Mouse (Mus musculus) CH12.LX (cell line): ENCODE measurements at regions not wholly inside any gene's neighbourhood (a gene's known extent, or its start where the extent isn't known, plus 50 kb on each side); places are given as distances from the start of the nearest gene placed in this dataset.

Source experiments
- DNase-seq: peaks from one replicate; pipeline ENCODE4 v3.0.0-alpha.2; 2013; ENCODE audit errors: extremely low read depth
- H3K27ac ChIP-seq: 2 replicates; pipeline ENCODE4 v1.5.1; 2012; ENCODE audit warnings: low read depth, mild to moderate bottlenecking, control low read depth, moderate library complexity; ENCODE audit not compliant: insufficient read depth
- H3K27me3 ChIP-seq: replicated peaks from 2 replicates; pipeline ENCODE3; 2012; ENCODE audit warnings: inconsistent platforms
- H3K36me3 ChIP-seq, 2 experiments: replicated peaks in 1 of 2; 2 replicates each; pipeline versions ENCODE3 to v1.6.1; 2012; ENCODE audit warnings: inconsistent platforms in 1 of 2, low read length in 1 of 2, mild to moderate bottlenecking in 1 of 2, mixed read lengths in 1 of 2, moderate library complexity in 1 of 2; ENCODE audit not compliant: control insufficient read depth in 1 of 2, insufficient read depth in 1 of 2
- H3K4me1 ChIP-seq, 2 experiments: 2 replicates each; pipeline ENCODE4 v1.6.1; 2012; ENCODE audit warnings: inconsistent platforms in 1 of 2, moderate library complexity in 1 of 2; ENCODE audit not compliant: insufficient read depth in 2 of 2, control insufficient read depth in 1 of 2
- H3K4me2 ChIP-seq: 2 replicates; pipeline ENCODE4 v1.6.1; 2012; ENCODE audit warnings: low read depth, mild to moderate bottlenecking, control low read depth; ENCODE audit not compliant: poor library complexity, insufficient read depth, severe bottlenecking
- H3K4me3 ChIP-seq, 3 experiments: fragments of 150-350 bp in 1 of 3; sonication (generic) in 1 of 3; replicated peaks in 1 of 3; 2 replicates each; pipeline versions ENCODE3 to v1.5.1; 2011 to 2012; ENCODE audit warnings: low read depth in 2 of 3, low read length in 2 of 3, mild to moderate bottlenecking in 2 of 3, moderate library complexity in 2 of 3, control low read depth in 1 of 3, improper control_type of control experiment in 1 of 3, inconsistent platforms in 1 of 3, mixed read lengths in 1 of 3; ENCODE audit not compliant: poor library complexity in 1 of 3
- H3K79me2 ChIP-seq: replicated peaks from 2 replicates; pipeline ENCODE4 v1.6.1; 2012; ENCODE audit warnings: mild to moderate bottlenecking, moderate library complexity; ENCODE audit not compliant: control insufficient read depth, poor library complexity, insufficient read depth, severe bottlenecking; ENCODE audit errors: extremely low read depth
- H3K9ac ChIP-seq: 2 replicates; pipeline ENCODE4 v1.6.1; 2012; ENCODE audit warnings: low read depth, mild to moderate bottlenecking, control low read depth, moderate library complexity; ENCODE audit not compliant: insufficient read depth
- H3K9me3 ChIP-seq: replicated peaks from 2 replicates; pipeline ENCODE3; 2012; ENCODE audit warnings: low read length, inconsistent platforms, mixed read lengths
- CHD2 ChIP-seq: IDR thresholded peaks from 2 replicates; pipeline ENCODE4 v1.6.1; 2011; ENCODE audit warnings: low read length, improper control_type of control experiment
- EP300 ChIP-seq: IDR thresholded peaks from 2 replicates; pipeline ENCODE4 v1.6.1; 2011; ENCODE audit warnings: low read length, improper control_type of control experiment
- GABPA ChIP-seq: IDR thresholded peaks from 2 replicates; pipeline ENCODE4 v1.6.1; 2012; ENCODE audit warnings: low read depth, low read length, improper control_type of control experiment, inconsistent platforms; ENCODE audit not compliant: insufficient replicate concordance
- IRF4 ChIP-seq: IDR thresholded peaks from 2 replicates; pipeline ENCODE4 v1.6.1; 2014; ENCODE audit warnings: low read depth, mild to moderate bottlenecking, inconsistent platforms, low read length, improper control_type of control experiment
- JUN ChIP-seq: IDR thresholded peaks from 2 replicates; pipeline ENCODE4 v1.6.1; 2011; ENCODE audit warnings: low read depth, mild to moderate bottlenecking, low read length, improper control_type of control experiment, moderate library complexity; ENCODE audit not compliant: insufficient read depth
- MAX ChIP-seq: IDR thresholded peaks from 2 replicates; pipeline ENCODE4 v1.6.1; 2011; ENCODE audit warnings: low read length, improper control_type of control experiment
- MEF2A ChIP-seq: IDR thresholded peaks from 2 replicates; pipeline ENCODE4 v1.6.1; 2014; ENCODE audit warnings: low read depth, mild to moderate bottlenecking, inconsistent platforms, low read length, improper control_type of control experiment, borderline replicate concordance
- SIN3A ChIP-seq: IDR thresholded peaks from 2 replicates; pipeline ENCODE4 v1.6.1; 2012; ENCODE audit warnings: low read length, improper control_type of control experiment, inconsistent platforms
- TCF12 ChIP-seq: IDR thresholded peaks from 2 replicates; pipeline ENCODE4 v1.6.1; 2014; ENCODE audit warnings: low read depth, mild to moderate bottlenecking, inconsistent platforms, low read length, improper control_type of control experiment
- dilution Hi-C: fragments of 300-500 bp; cut with MboI; formaldehyde crosslinking; loops from 2 replicates; pipeline ENCODE4 v1.14.3; 2020; ENCODE audit warnings: low sequenced_read_pairs; ENCODE audit not compliant: extremely low pct_unique_long_range_greater_than_20kb, extremely low pct_ligation_motif_present
- in situ Hi-C: fragments of 300-500 bp; cut with MboI; formaldehyde crosslinking; loops from 3 replicates; pipeline ENCODE4 v1.14.3; 2019; ENCODE audit warnings: low sequenced_read_pairs, low pct_ligation_motif_present, low pct_unique_long_range_greater_than_20kb, mixed read lengths

DNA sequence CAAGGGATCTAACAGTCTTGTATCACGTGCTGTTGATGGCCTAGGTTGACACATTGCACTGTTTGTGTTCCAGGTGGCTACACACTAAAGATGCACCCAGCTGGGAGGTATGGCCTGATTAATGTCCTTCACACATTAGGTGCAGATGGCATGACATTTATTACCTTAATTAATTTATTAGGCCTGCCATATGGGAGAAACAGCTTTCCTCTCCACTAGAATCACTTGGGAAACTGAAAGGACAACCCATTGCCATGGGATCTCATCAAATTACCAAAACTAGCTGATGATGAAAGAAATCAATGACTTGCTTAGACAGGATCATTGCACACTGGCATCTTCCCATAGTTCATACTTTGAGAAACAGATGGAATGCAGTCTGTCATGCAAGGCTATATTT is 358.8 kb upstream of the Tmprss15 start:
- DNase-seq: no peak
- dilution Hi-C loops: no loop called here
- Histone ChIP-seq H3K27me3 (no peaks in the 10 kb centered on the region), H3K4me2 (no peak overlapping the region), H3K4me1 (no peaks in the 10 kb centered on the region), H3K4me3 (no peak overlapping the region), H3K9me3 (peaks cover 33% of the 10 kb centered on the region), H3K9ac (no peak overlapping the region), H3K27ac (no peak overlapping the region), H3K79me2 (no peaks in the 10 kb centered on the region), H3K36me3 (no peaks in the 10 kb centered on the region)
- in situ Hi-C loops: no loop called here
- TF ChIP-seq SIN3A: no peak
- TF ChIP-seq CHD2: no peak
- no peak for TF ChIP-seq IRF4
- no peak for TF ChIP-seq TCF12

DNA sequence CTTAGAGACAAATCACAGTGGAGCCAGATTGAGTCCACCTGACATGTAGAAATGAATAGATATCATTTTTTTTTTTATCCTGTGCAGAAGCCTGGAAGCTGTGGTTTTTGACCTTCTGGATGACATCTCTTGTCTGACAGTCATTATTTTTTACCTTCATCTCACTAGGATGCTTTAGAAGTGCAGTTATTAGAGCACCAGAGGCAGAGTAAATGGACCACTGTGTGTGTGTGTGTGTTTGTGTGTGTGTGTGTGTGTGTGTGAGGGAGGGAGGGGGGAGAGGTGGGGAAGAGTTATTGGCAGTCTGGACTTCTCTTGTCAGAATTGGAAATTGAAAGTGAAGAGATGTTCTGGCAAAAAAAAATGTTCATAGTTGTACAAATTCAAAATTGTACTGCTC is 316.5 kb upstream of the Tmprss15 start:
- no peaks in the 10 kb centered on the region for H3K36me3 ChIP-seq
- in situ Hi-C loops (no loop called here), dilution Hi-C loops (no loop called here)
- no peak overlapping the region for H3K9ac ChIP-seq
- H3K79me2 ChIP-seq: no peaks in the 10 kb centered on the region
- H3K4me2 ChIP-seq: no peak overlapping the region
- no peak overlapping the region for H3K4me3 ChIP-seq
- DNase-seq: no peak
- TF ChIP-seq GABPA: no peak
- no peak for TF ChIP-seq EP300
- TF ChIP-seq JUN: no peak
- no peaks in the 10 kb centered on the region for H3K27me3 ChIP-seq
- no peaks in the 10 kb centered on the region for H3K4me1 ChIP-seq
- H3K9me3 ChIP-seq: peaks cover 39% of the 10 kb centered on the region
- no peak overlapping the region for H3K27ac ChIP-seq

DNA sequence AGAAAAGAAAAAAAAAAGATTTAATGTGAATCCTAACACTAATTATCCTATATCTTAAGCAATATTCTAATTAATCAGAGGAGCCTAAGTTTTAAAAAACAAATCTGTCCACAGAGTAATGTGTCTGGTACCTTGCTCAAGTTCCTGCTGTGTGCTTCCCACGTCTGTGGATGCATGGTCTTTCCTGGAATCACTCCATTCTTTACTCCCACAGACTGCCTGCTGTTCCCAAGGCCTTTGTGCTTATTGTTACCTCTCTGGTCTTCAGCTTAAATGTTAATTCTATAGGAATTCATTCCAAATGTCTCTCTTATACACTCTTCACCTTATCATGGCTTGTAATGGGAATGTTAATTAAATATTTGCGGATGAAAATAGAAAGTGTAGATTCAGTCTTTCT is 315.3 kb upstream of the Tmprss15 start:
- no peak overlapping the region for H3K4me3 ChIP-seq
- no peaks in the 10 kb centered on the region for H3K36me3 ChIP-seq
- dilution Hi-C loops: no loop called here
- no peaks in the 10 kb centered on the region for H3K27me3 ChIP-seq
- no peak overlapping the region for H3K4me2 ChIP-seq
- TF ChIP-seq MAX (no peak), MEF2A (no peak)
- in situ Hi-C loops: no loop called here
- no peak overlapping the region for H3K27ac ChIP-seq
- peaks cover 45% of the 10 kb centered on the region for H3K9me3 ChIP-seq
- no peak for DNase-seq
- H3K79me2 ChIP-seq: no peaks in the 10 kb centered on the region
- H3K9ac ChIP-seq: no peak overlapping the region
- H3K4me1 ChIP-seq: no peaks in the 10 kb centered on the region
